Mouse (Mus musculus) cortical plate, adult 2 months (tissue): ENCODE results near the gene Lrrc8c. TPM values are rescaled to one million over a fixed set of nuclear protein-coding genes. Genes with fewer than 3 reads are reported as not detected.
A peak's percentile ranks its signal among the peaks of the same experiment; 100 is the strongest.

Experiments
- H3K27ac ChIP-seq: fragments of 200-500 bp; 2 replicates; pipeline ENCODE4 v1.5.1; 2012; ENCODE audit warnings: low read length, control low read depth, inconsistent platforms; ENCODE audit not compliant: insufficient read depth
- H3K4me1 ChIP-seq: fragments of 200-500 bp; 2 replicates; pipeline ENCODE4 v1.6.1; 2011; ENCODE audit warnings: low read length; ENCODE audit not compliant: control insufficient read depth, insufficient read depth
- H3K4me3 ChIP-seq: fragments of 200-500 bp; 2 replicates; pipeline ENCODE4 v1.5.1; 2011; ENCODE audit warnings: mild to moderate bottlenecking, low read length, control low read depth; ENCODE audit not compliant: insufficient read depth
- CTCF ChIP-seq: fragments of 200-500 bp; IDR thresholded peaks from 2 replicates; pipeline ENCODE4 v1.5.1; 2011; ENCODE audit warnings: mild to moderate bottlenecking, control low read depth, low read length; ENCODE audit not compliant: insufficient read depth; ENCODE audit errors: extremely low read depth
- POLR2A ChIP-seq: fragments of 200-500 bp; IDR thresholded peaks from 2 replicates; pipeline ENCODE4 v1.6.1; 2011; ENCODE audit warnings: mild to moderate bottlenecking, low read length, control low read depth; ENCODE audit not compliant: insufficient read depth; ENCODE audit errors: extremely low read depth
- polyA plus RNA-seq: library from polyadenylated mRNA; depleted of rRNA; stranded (reverse); fragments of >200 nt; gene quantifications from 2 replicates; pipeline ENCODE4 v1.2.3, GENCODE M21; 2012

Gene Lrrc8c
- polyA plus RNA-seq, 1 experiment: 14.0 TPM

GRCm38 (mm10) chr5:105492367-105493246 lies 26.6 kb upstream of the Lrrc8c start:
- H3K4me3 ChIP-seq: no peak overlapping the region
- H3K4me1 ChIP-seq: peaks cover 17% of the 10 kb centered on the region
- 0 out of 2 replicates have a peak overlapping the region, but pooled peaks have one; percentile 9 for H3K27ac ChIP-seq
- no peak for TF ChIP-seq POLR2A
- peak; percentile 39 for TF ChIP-seq CTCF

GRCm38 (mm10) chr5:105493377-105493776 lies 25.8 kb upstream of the Lrrc8c start:
- Histone ChIP-seq H3K27ac (peak overlapping the region; percentile 9; the same call in 1 of the 2 replicates), H3K4me1 (peaks cover 17% of the 10 kb centered on the region), H3K4me3 (no peak overlapping the region)
- TF ChIP-seq CTCF (no peak), POLR2A (no peak)

- Histone ChIP-seq H3K27ac (0 out of 2 replicates have a peak overlapping the region, but pooled peaks have one; percentile 18), H3K4me3 (no peak overlapping the region), H3K4me1 (peaks cover 19% of the 10 kb centered on the region)
- TF ChIP-seq POLR2A: 0 out of 2 replicates have a peak, but pooled peaks have one; percentile 21
- TF ChIP-seq CTCF: peak; percentile 30; the same call in 1 of the 2 replicates
These were observed 24.8 kb upstream of the Lrrc8c start for GRCm38 (mm10) chr5:105494246-105494917.

GRCm38 (mm10) chr5:105494918-105495901 lies 24.0 kb upstream of the Lrrc8c start:
- Histone ChIP-seq H3K4me1 (peaks cover 19% of the 10 kb centered on the region), H3K4me3 (no peak overlapping the region), H3K27ac (no peak overlapping the region)
- TF ChIP-seq POLR2A: no peak
- TF ChIP-seq CTCF: peak; percentile 32; the same call in 1 of the 2 replicates

- Histone ChIP-seq H3K4me3 (no peak overlapping the region), H3K4me1 (peaks cover 18% of the 10 kb centered on the region), H3K27ac (no peak overlapping the region)
- TF ChIP-seq CTCF (no peak), POLR2A (no peak)
These were observed 23.1 kb upstream of the Lrrc8c start for GRCm38 (mm10) chr5:105496133-105496532.

- Histone ChIP-seq H3K27ac (no peak overlapping the region), H3K4me1 (peaks cover 18% of the 10 kb centered on the region), H3K4me3 (no peak overlapping the region)
- no peak for TF ChIP-seq CTCF
- no peak for TF ChIP-seq POLR2A
These were observed 22.6 kb upstream of the Lrrc8c start for GRCm38 (mm10) chr5:105496586-105496985.

- Histone ChIP-seq H3K4me3 (no peak overlapping the region), H3K27ac (no peak overlapping the region)
These were observed 20.7 kb upstream of the Lrrc8c start for GRCm38 (mm10) chr5:105498429-105499000.

GRCm38 (mm10) chr5:105499396-105499795 lies 19.8 kb upstream of the Lrrc8c start:
- Histone ChIP-seq H3K4me3 (no peak overlapping the region), H3K27ac (no peak overlapping the region), H3K4me1 (peaks cover 12% of the 10 kb centered on the region)
- no peak for TF ChIP-seq POLR2A
- TF ChIP-seq CTCF: no peak

More at GRCm38 (mm10) chr5:105498429-105499000, 20.7 kb upstream of the Lrrc8c start:
- H3K4me1 ChIP-seq: peaks cover 14% of the 10 kb centered on the region
- TF ChIP-seq CTCF: no peak
- no peak for TF ChIP-seq POLR2A
